Comparison of ENCODE assay signal across 14 mouse cellular contexts in genomic region chr10:21946751-21947351, GRCm38 (mm10).
DNase-seq lines count a peak whose midpoint lies in the region; ATAC-seq and TF ChIP-seq lines count a peak whose summit lies in the region.
"Had no signal": no experiment of that assay in that cellular context is flagged by ENCODE, and none has a peak within 500 bp of the region (broad histone marks: within the 10 kb centered on the region; RNA-seq: fewer than 3 reads in every experiment).

No protein-coding gene starts in this region.

- TF ChIP-seq POLR2A in liver, adult 2 months (IDR thresholded peaks at IDR 0.05; ENCODE audit: extremely low read depth, insufficient read depth, low read length), result no peak
- TF ChIP-seq POLR2A in myocyte (IDR thresholded peaks at IDR 0.05; ENCODE audit: insufficient read length, low read depth), result no peak

- H3K9me3 ChIP-seq in liver, embryonic 11.5 days (ENCODE audit: control insufficient read depth, low read length), result no peaks in the 10 kb centered on the region
- H3K9me3 ChIP-seq: midbrain, embryonic 10.5 days; neural tube, embryonic 12.5 days had no signal

- no peaks in the 10 kb centered on the region; the same call in 1 of the 2 replicates for H3K4me1 ChIP-seq in liver, adult 2 months (ENCODE audit: control insufficient read depth, insufficient read depth, low read length)
- no peaks in the 10 kb centered on the region for H3K4me1 ChIP-seq in liver, embryonic 11.5 days (replicated peaks; ENCODE audit: control insufficient read depth, insufficient read depth, low read length)
- H3K4me1 ChIP-seq: midbrain, embryonic 10.5 days; neural tube, embryonic 12.5 days had no signal

- H3ac ChIP-seq in myocyte (ENCODE audit: control insufficient read depth, insufficient read length), result no peak overlapping the region

- H3K79me2 ChIP-seq in liver, adult 2 months (ENCODE audit: control insufficient read depth, insufficient read depth, low read length), result no peaks in the 10 kb centered on the region
- H3K79me2 ChIP-seq in myocyte (ENCODE audit: control insufficient read depth, insufficient read depth), result no peaks in the 10 kb centered on the region

- TF ChIP-seq CTCF in liver, adult 2 months (IDR thresholded peaks at IDR 0.05; ENCODE audit: low read depth, low read length), result no peak
- TF ChIP-seq CTCF in layer of hippocampus, adult 2 months (conservative IDR thresholded peaks at IDR 0.05), result no peak

- H3K27ac ChIP-seq in liver, adult 2 months (replicated peaks; ENCODE audit: insufficient read depth, low read depth, low read length), result no peak overlapping the region
- no peak overlapping the region for H3K27ac ChIP-seq in liver, embryonic 11.5 days (ENCODE audit: low read depth, low read length)
- H3K27ac ChIP-seq in layer of hippocampus, adult 2 months, result no peak overlapping the region
- H3K27ac ChIP-seq: midbrain, embryonic 10.5 days; neural tube, embryonic 12.5 days had no signal

- ATAC-seq in liver, embryonic 11.5 days (replicated peaks; ENCODE audit: low FRiP score), result no peak
- peak; percentile 83 for ATAC-seq in CD4-positive, CD25-positive, alpha-beta regulatory T cell, adult 4 months
- ATAC-seq in hematopoietic stem cell, adult 5-6 weeks (replicated peaks in 1 of 2; ENCODE audit: insufficient read depth in 1 of 2, low FRiP score in 2 of 2, low TSS enrichment in 1 of 2, low read depth in 1 of 2, poor library complexity in 2 of 2, severe bottlenecking in 2 of 2), result peak; percentile 10 to 42; a peak in 1 of 4 replicates
- ATAC-seq: intestine, embryonic 16.5 days had no signal

- no peaks in the 10 kb centered on the region for H3K36me3 ChIP-seq in liver, adult 2 months (ENCODE audit: control insufficient read depth, insufficient read depth, low read length)
- no peaks in the 10 kb centered on the region for H3K36me3 ChIP-seq in liver, embryonic 11.5 days (ENCODE audit: control insufficient read depth, insufficient read depth, low read length)
- H3K36me3 ChIP-seq in myocyte (ENCODE audit: control insufficient read depth, insufficient read depth), result no peaks in the 10 kb centered on the region
- H3K36me3 ChIP-seq: midbrain, embryonic 10.5 days; neural tube, embryonic 12.5 days had no signal

- H3K4me3 ChIP-seq in liver, adult 2 months (ENCODE audit: insufficient read depth, low read depth, low read length), result no peak overlapping the region
- no peak overlapping the region for H3K4me3 ChIP-seq in liver, embryonic 11.5 days (ENCODE audit: low read depth, low read length)
- no peak overlapping the region for H3K4me3 ChIP-seq in myocyte
- no peak overlapping the region for H3K4me3 ChIP-seq in layer of hippocampus, adult 2 months
- H3K4me3 ChIP-seq: midbrain, embryonic 10.5 days; neural tube, embryonic 12.5 days had no signal

- intact Hi-C loops in left cerebral cortex, postnatal 14 days (cut with DNase I), result no loop called here

- peak; percentile 26 for DNase-seq in liver, adult 2 months (ENCODE audit: extremely low read depth, low read depth, low spot score)
- DNase-seq in liver, embryonic 11.5 days (ENCODE audit: low spot score), result no peak
- DNase-seq in layer of hippocampus, adult 2 months (ENCODE audit: low spot score in 2 of 2), result no peak
- DNase-seq in ovary, adult 18-20 months (ENCODE audit: low spot score), result no peak
- no peak for DNase-seq in left cerebral cortex, postnatal 14 days (ENCODE audit: low spot score in 2 of 2)
- DNase-seq: cerebellum, adult 8-10 months; liver; thymus, postnatal 4 days had no signal

- H3K4me2 ChIP-seq in liver, embryonic 11.5 days, result no peak overlapping the region
- H3K4me2 ChIP-seq in myocyte (ENCODE audit: low read depth), result peak overlapping the region; percentile 16
- H3K4me2 ChIP-seq: neural tube, embryonic 12.5 days had no signal

- H3K9ac ChIP-seq in liver, adult 2 months (ENCODE audit: low read depth, low read length), result no peak overlapping the region
- no peak overlapping the region for H3K9ac ChIP-seq in liver, embryonic 11.5 days (ENCODE audit: low read depth, low read length)
- H3K9ac ChIP-seq: neural tube, embryonic 12.5 days had no signal

- no peaks in the 10 kb centered on the region for H3K27me3 ChIP-seq in liver, adult 2 months (ENCODE audit: control insufficient read depth, insufficient read depth, low read length)
- no peaks in the 10 kb centered on the region for H3K27me3 ChIP-seq in liver, embryonic 11.5 days (replicated peaks; ENCODE audit: control insufficient read depth, insufficient read depth, low read length)
- H3K27me3 ChIP-seq in myocyte (ENCODE audit: control insufficient read depth, insufficient read depth, insufficient read length), result no peaks in the 10 kb centered on the region
- H3K27me3 ChIP-seq: neural tube, embryonic 12.5 days had no signal

- 72% methylated on average over 9 of the region's 9 CpGs for WGBS in liver, adult 2 months
- WGBS in liver, embryonic 11.5 days, result 45% methylated on average over 9 of the region's 9 CpGs

TF ChIP-seq in myocyte, 11 proteins besides CTCF, POLR2A, EP300 and RAD21:
- peak; percentile 89 for TF ChIP-seq CEBPB (IDR thresholded peaks at IDR 0.05; ENCODE audit: insufficient read depth, poor library complexity, severe bottlenecking)
- TF ChIP-seq USF1 (IDR thresholded peaks at IDR 0.05; ENCODE audit: low read depth), result no peak
- no peak for TF ChIP-seq SRF (IDR thresholded peaks at IDR 0.05; ENCODE audit: control insufficient read depth, insufficient read length, low read depth)
- TF ChIP-seq POLR2AphosphoS2 (IDR thresholded peaks at IDR 0.05; ENCODE audit: insufficient read length, low read depth), result no peak
- no peak for TF ChIP-seq TCF3 (IDR thresholded peaks at IDR 0.05; ENCODE audit: insufficient read length, low read depth)
- TF ChIP-seq REST (IDR thresholded peaks at IDR 0.05; ENCODE audit: insufficient read depth, insufficient read length), result no peak
- TF ChIP-seq E2F4 (IDR thresholded peaks at IDR 0.05; ENCODE audit: insufficient read depth), result no peak
- TF ChIP-seq MYOG (IDR thresholded peaks at IDR 0.05; ENCODE audit: control insufficient read depth in 1 of 3, insufficient read depth in 1 of 3, insufficient read length in 2 of 3, low read depth in 2 of 3), result no peak
